Mouse (Mus musculus): ENCODE measurements at regions not wholly inside any gene's neighbourhood (a gene's known extent, or its start where the extent isn't known, plus 50 kb on each side); places are given as distances from the start of the nearest gene placed in this dataset.
"Not testable (repeated sequence)": the region's sequence is repeated elsewhere in the genome, so short reads cannot be mapped to it uniquely, and the experiment has no call there.

DNA sequence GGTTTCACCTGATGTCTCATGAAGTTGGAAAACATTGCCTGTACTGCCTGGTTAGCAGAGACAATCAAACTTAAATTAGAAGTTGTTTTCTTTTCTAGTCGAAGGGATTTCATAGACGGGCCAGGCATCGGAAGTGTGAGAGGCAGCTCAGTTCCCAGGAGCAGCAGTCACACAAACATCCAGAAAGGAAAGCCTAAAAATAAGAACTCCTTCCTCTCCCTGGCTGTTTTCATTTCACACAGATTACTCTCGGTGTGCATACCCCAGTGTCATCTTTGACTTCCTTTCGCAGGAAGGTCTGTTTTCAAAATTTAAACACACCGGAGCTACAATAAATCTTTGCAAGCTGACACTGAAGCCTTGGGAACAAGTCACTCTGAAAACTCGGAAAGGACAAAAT lies 818.7 kb downstream of the Diaph3 start:
- no peak for DNase-seq (ENCODE audit: low read depth, low spot score)

DNA sequence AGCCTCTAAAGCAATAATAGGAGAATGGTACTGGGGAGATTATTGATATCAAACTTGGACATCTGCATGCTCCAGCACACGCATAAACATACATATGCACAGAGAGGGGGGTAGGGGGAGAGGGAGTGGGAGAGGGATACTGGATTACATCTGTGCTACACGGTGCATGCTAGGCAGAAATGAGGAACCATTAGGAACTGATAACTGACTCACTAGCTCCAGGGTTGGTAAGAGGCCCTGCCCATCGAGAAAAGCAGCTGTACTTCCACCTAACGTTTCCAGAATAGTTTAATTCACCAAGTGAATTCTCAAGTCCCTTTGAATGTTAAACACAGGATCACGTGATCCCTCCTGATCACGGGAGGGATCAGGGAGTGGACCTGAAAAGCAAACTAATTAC lies 825.1 kb downstream of the Diaph3 start:
- DNase-seq (ENCODE audit: low read depth, low spot score): no peak

DNA sequence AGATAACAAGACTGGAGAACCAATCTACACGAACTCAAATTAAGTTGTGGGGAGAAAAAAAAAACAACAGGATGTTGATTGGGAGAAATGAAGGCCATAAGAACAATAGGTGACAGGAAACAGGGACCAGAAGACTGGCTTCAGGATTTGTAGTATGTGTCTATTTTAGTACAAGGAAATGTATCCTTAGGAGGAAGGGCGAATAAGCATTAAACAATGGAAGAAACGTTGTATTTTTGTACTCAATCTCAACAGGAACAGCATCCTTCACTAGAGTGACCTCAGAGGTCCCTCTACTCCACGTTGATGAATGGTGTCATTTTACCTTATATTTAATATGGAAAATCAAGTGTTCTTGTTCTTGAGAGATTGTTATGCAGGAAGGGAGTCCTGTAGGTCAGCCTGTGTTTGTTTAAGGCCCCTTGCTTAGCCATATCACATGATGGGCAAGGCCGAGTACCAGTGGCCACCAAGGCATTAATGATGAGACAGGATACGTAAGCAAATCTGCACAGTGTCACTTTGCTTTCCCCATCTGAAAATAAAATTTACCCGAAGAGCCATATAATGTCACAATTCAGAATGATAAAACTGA lies 832.0 kb downstream of the Diaph3 start:
- no peak for DNase-seq (ENCODE audit: low read depth, low spot score)

DNA sequence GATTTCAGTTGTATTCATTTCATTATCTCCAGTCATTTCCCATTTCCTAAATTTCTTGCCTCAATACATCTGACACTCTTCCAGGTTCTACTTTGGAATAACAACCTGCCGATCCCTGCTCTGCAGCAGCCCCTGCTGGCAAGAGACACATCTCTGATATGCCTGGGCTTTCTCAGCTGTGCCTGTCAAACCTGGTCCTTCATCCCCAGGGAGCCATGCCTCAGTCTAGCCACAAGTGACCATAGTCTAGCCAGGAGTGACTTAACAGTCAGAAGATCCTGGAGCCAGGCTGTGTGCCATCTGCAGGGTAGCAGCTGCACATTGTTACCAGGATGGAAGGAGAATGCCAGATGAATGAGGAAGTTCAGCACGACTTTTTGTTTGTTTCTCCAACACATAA lies 833.2 kb downstream of the Diaph3 start:
- DNase-seq (ENCODE audit: low read depth, low spot score): no peak

DNA sequence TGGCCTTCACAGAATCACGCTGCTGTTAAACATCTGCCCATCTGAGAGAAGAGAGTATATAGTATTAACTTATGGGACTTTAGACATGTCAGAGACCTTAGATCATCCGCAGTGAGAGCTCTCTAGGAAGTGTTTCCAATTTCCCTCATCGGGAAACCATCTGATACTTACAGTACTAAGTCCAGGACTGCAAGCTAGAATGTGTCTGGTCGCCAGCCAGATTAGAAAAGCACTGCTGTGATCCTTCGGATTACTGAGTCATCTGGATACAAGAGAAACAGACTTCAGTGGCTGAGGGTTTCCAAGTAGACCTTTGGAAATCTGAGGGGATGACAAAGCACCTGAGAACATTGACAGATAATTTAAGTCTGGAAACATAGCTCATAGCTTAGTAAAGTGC lies 839.4 kb downstream of the Diaph3 start:
- no peak for DNase-seq (ENCODE audit: low read depth, low spot score)

DNA sequence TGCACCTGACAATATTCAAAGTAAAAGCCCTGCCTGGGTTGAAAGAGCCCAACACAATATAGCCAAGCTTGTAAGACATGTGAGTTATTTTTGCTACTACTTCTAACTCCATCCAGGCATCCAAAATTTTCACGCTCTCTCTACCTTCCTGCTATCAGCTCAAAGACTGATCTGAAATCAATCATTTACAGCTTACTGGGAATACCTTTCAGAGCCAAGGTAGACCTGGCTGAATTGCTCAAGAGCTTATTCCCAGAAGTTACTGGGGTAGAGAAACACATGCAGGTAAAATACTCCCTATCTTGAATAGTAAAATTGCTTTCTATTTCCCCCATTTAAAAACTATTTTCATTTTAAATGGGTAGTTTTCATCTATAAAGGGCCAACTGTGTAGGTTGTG lies 840.2 kb downstream of the Diaph3 start:
- no peak for DNase-seq (ENCODE audit: low read depth, low spot score)

DNA sequence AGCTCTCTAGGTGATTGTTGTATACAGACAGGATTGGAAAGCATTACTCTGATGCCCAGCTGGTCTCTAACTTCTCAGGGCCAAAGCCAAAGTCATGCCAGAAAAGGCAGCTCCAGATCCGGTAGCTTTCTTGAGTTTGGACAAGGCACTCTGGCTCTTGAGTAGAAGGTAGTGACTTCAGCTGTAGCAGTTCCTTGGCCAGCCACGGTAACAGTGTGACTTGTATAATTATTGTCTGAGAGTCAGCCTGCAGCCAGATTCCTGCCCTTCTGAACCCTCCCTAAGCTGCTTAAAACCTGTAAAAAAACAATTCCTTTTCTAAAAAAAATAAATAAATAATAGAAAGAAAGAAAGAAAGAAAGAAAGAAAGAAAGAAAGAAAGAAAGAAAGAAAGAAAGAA lies 843.0 kb downstream of the Diaph3 start:
- DNase-seq (ENCODE audit: low read depth, low spot score): no peak

DNA sequence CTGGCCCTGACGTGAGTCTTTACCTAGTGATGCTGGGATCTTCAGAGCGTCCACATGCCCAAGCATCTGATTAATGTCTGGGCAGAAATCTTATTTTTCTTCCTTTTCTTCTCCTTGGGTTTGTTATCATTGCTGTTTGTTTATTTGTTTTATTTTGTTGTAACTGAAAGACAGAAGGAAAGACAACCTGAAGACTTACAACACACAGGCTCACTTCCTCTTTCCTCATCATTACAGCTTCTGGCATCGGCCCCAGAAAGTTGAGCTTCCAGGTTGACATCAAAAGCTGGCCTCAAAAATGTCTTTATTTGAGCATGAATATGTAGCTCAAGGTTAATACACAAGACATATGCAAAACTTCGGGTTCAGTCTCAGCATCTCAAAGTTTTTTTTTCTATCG lies 846.4 kb downstream of the Diaph3 start:
- DNase-seq (ENCODE audit: low read depth, low spot score): not testable (repeated sequence)

DNA sequence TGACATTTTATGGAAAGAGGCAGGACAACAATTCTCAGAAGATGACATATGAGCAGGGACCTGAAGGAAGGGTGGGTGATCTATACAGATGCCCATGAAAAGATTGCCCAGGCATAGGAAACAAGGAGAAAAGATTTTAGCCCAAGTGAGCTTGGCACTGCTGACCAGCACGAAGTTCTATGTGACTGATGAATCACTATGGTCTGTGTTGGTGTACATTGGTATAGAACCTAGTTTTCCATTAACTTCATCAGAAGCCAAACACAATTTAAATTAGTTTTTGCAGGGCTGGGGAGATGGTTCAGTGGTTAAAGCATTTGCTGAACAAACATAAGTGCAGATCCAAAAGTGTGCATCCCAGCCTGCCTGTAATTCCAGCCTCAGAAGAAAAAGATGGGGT lies 847.2 kb downstream of the Diaph3 start:
- no peak for DNase-seq (ENCODE audit: low read depth, low spot score)

DNA sequence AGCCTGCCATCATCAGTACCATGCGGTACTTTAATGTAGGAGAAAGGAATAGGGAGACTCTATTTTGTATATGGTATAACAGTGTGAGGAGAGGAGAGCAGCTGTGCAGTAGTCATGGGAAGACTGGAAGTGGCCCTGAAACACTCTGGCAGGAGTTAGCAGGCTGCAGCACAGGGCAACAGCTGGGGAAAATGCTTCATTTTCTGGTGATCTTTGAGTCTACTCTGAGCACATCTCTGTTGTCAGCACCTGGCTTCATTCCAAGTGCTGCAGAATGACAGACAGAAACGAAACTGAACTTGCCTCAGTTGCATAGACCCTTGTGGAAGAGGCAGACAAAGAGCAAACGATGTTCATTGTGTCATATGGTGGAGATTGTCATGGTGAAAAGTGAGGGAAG lies 847.7 kb downstream of the Diaph3 start:
- no peak for DNase-seq (ENCODE audit: low read depth, low spot score)

DNA sequence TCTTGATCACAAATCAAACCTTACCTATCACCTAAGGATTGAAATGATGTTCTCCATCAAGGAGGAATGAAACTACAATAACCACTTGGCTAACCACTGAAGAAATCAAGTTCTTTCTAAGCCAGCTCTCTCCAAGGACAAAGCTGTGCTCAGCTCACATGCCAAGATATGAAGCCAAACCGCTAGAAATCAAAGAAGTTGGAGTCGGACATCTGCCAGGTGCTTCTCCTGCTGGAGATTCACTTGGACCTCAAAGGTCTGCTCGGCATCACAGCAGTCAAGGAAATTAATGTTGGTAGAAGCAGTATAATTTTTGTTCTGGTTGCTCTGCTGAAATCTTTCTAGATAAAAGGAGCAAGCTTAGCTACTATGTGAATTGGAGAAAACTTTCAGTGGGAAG lies 850.5 kb downstream of the Diaph3 start:
- no peak for DNase-seq (ENCODE audit: low read depth, low spot score)

DNA sequence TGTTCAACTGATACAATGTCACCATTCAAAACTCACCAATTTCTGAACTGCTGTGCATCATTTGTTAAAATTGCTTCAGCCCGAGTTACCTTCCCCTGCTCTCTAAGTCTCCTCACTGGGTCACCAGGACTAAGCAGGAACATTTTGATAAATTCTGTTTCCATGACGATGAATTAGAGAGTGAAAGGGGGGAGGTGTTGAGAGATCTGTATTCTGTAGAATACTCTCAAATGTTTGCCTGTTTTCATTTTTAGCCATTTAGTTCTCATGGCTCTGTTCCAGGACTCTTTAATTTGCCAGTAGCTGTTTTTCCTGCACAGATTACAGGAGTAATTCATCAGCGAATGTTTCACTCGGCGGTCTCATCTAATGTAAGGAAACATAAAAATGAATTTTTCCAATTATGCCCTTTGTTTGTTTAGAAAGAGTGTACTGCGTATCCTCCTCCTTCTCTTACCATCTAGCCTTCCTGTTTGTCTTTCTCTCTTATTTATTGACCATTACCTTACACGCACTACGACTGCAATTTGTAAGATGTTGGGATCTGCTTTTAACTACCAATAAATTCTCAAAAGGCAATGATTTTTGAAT lies 879.3 kb downstream of the Diaph3 start:
- peak; percentile 28 for DNase-seq (ENCODE audit: low read depth, low spot score)

DNA sequence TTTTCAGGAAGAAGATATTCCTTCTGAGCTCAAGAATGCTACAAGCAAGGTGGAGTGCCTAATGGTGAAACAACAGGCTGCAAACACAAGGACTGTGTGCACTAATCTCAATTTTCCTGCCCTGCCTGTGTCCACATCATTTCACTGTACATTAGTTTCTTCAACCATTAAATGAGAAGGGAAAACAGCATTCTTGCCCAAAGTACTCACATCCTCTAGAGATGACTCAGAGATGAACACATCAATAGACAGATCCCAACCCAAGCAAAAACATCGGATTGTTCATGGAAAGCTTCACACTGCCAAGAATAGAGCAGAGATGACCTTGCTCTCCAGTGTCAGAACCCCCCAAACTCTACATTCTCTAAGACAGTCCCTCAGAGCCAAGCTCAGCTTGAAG lies 886.8 kb downstream of the Diaph3 start:
- DNase-seq (ENCODE audit: low read depth, low spot score): no peak

DNA sequence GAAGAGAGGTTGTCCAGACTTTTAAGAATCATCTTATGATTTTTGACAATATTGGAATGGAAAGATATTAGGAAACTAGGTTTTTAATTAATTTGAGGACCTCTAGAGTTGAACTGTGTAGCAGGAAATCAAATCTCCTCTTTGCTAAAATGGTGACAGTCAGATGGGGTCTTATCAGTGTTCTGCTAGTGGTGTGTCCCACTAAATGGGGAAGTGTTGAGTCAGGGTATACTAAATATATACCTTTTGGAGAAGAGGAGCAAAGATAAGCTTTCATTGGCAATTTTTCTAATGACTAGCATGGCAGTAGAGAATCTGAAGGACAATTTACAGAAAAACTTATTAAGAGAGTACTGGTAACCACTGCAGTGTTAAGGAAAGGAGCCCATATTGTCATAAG lies 889.4 kb downstream of the Diaph3 start:
- DNase-seq (ENCODE audit: low read depth, low spot score): no peak

DNA sequence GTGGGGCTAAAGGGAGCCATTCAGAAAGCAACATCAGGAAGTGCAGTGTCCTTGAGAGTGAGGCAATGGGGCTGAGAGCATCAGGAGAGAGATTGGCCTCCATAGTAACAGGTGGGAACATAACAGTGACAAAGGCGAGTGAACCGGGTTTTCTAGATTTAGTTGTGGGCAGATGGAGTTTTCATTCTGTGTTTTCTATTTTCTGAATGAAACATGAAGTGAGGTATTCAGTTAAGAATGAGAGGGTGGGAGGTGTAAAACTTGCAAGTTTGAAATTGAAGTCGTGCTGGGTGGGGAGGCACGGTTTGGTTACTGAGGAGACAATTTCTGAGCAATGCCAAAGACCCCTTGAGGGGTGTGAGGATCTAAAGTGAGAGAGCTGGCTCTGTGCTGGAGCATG lies 893.3 kb downstream of the Diaph3 start:
- DNase-seq (ENCODE audit: low read depth, low spot score): no peak

DNA sequence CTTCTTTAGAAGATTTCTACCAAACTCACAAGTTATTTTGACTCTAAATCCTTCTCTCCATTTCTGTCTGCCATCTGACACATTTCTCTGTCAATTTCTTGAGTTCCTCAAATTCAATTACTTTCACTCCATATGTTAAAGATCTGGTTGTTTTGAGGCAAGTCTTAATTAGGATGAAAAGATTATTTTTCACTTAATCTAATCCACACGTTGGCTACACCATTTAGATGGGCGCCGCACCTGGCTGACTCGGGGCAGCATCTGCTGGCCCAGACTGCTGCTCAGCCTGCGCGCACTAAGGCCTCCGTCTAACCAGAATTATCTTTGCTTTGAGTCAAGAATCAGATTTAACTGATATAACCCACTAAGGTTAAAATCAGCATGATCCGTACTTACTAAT lies 894.3 kb downstream of the Diaph3 start:
- no peak for DNase-seq (ENCODE audit: low read depth, low spot score)

DNA sequence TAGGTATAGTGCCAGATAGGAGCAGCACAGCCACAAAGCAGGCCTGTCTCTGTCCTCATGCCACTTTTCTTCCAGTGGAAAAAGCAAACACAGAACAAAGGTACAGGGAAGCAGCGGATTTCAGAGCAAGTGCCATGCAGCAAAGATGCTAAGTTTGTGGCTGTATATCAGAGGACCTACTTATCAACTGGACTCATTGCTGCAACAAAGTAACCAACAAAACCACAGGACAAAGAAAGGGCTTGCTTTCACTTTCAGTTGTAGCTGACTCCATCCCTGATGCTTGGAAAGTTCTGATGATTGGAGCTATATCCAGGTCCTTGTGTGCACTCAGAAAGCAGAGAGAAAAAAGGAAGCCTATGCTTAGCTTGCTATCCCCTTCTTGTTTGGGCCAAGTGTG lies 897.4 kb downstream of the Diaph3 start:
- DNase-seq (ENCODE audit: low read depth, low spot score): no peak

DNA sequence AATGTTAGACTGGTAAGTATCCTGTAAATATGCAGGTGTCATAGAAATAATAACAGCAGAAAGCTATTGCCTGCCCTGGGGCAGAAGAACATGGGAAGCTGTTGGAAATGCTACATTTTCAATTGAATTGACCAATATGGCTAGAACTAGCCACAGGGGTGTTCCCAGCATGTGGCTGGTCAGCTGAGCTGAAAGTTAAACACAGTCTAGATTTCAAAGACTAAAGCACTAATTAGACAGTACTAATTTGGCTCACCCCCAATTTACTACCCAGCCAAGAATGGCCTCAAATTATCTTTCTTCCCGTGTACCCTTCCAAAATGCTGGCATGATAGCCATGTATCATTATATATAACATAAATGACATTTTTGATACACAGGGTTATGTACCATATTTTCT lies 898.2 kb downstream of the Diaph3 start:
- no peak for DNase-seq (ENCODE audit: low read depth, low spot score)

DNA sequence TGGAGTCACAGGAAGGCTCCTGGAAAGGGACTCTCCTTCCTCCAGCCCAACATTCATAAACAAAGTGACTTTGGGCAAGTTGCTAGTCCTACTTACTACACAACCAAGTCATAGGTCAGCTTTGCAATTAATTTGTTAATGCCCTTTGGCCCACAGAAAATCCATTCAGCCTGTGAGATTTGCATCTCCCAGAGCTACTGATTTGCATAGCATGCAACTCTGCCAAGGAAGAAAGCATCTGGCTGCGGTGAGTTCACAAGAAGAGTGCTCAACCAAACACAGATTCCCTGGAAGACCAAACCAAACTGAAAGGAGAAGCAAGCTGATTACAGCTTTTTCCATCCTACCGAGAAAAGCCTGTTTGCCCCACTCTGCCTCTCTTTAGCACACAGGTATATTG lies 901.9 kb downstream of the Diaph3 start:
- no peak for DNase-seq (ENCODE audit: low read depth, low spot score)

DNA sequence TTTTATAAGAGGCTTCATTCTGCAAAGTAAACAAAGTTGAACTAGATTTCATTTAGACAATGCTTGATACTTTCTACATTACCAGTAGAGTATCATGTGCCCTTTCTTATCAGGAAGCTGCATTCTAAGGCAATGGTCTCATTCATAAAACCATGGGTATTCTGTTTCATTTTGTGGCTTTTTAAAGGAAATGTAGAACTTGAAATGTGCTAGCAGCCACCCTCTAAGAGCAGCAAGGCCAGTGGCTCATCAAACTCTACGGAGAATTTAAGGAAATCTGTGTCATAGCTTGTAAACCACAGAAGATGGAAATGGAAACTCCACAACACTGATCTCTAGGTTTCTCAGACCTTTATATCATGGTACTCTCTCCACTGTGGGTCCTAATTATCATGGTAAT lies 907.7 kb downstream of the Diaph3 start:
- no peak for DNase-seq (ENCODE audit: low read depth, low spot score)

DNA sequence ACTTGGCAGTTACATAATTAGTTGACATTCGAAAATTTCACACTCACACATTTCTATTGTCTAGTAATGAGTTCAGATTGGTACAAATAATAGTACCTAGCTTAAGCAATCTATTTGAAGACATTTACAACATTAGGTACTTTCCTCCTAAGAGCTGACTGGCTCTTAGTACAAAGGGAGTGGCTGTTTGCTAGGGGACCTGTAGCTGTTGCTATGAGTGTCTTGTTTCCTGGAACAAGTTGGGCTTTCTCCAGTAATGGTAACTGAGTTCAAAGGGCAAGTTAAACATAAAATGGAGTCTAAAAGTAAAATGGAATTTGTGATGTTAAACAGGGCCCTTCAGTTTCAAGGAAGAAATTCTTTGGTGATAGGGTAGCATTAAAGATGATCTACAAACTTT lies 910.4 kb downstream of the Diaph3 start:
- DNase-seq (ENCODE audit: low read depth, low spot score): no peak

DNA sequence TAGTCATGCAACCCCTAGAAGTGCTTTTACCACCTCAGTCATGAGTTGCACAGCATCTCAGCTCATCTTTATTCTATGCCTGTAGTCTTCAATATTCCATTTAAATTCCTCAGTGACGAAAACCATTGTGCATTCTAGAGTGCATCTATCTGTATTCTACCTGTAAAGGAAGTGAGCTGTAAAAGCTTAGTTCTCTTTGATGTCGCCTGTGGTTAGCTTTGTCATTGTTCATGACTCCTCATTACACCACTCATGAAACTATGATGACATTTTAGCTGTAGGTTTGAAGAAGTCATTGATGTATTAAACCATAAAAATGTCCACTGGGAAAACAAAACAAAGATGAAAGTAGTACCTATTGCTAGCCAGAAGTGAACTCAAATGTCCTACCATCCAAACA lies 911.3 kb downstream of the Diaph3 start:
- no peak for DNase-seq (ENCODE audit: low read depth, low spot score)

DNA sequence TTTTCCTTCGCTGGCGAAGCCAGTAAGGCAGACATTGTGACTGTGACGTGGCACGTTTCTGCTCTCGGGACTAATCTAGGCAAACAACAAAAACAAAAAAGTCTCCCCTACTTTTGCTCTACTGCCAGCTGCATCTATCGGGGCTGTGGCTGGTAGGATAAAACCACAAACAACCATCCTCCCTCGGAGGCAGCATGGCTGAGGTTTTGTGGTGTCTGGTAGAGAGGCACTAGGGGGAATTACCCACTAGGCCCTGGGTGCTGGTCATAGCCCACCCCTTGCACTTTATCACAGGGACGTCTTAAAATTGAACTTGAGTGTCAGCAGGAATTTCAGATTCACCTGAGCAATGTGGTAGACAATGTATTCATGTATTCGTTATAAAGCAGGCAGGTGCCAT lies 925.3 kb downstream of the Diaph3 start:
- DNase-seq (ENCODE audit: low read depth, low spot score): no peak

DNA sequence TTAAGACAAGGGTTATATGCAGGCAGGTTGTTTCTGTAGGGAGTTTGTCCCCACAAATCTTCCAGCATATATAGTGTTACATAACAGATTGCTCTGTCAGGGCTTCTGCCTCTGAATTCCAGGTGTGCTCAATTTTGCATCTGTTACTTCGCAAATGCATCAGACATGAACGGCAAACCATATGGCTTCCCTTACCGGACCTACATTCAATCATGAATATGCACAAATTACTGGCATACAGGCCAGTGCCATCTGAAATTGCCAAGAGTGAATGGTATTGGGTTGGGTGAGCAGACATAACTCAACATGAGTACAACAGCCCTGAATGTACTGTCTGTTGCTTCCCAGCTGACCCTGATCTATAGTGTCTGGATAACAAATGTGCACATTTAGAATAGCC lies 929.4 kb downstream of the Diaph3 start:
- no peak for DNase-seq (ENCODE audit: low read depth, low spot score)

All from brain, embryonic 18.5 days (tissue).